Mouse (Mus musculus): Measurements from ENCODE around the gene Olfr222.

GRCm38 (mm10) chr11:59562336-59562735 lies 13.7 kb downstream of the Olfr222 start:
- TF ChIP-seq E2F4 (IDR thresholded peaks at IDR 0.05; ENCODE audit: insufficient read depth) = no peak
- no peak for TF ChIP-seq POLR2AphosphoS2 (IDR thresholded peaks at IDR 0.05; ENCODE audit: insufficient read length, low read depth)
- TF ChIP-seq POLR2A (IDR thresholded peaks at IDR 0.05; ENCODE audit: insufficient read length, low read depth) = no peak
- no peak for TF ChIP-seq MAX (IDR thresholded peaks at IDR 0.05; ENCODE audit: low read depth)
- no peak for TF ChIP-seq TCF3 (IDR thresholded peaks at IDR 0.05; ENCODE audit: insufficient read length, low read depth)
- TF ChIP-seq TCF12 (IDR thresholded peaks at IDR 0.05; ENCODE audit: insufficient read depth, poor library complexity, severe bottlenecking) = no peak
- TF ChIP-seq USF1 (IDR thresholded peaks at IDR 0.05; ENCODE audit: low read depth) = no peak
- TF ChIP-seq MYOG (IDR thresholded peaks at IDR 0.05; ENCODE audit: control insufficient read depth in 1 of 3, insufficient read depth in 1 of 3, insufficient read length in 2 of 3, low read depth in 2 of 3) = no peak

All from myocyte (in vitro differentiated cells).